In the genomic region with DNA sequence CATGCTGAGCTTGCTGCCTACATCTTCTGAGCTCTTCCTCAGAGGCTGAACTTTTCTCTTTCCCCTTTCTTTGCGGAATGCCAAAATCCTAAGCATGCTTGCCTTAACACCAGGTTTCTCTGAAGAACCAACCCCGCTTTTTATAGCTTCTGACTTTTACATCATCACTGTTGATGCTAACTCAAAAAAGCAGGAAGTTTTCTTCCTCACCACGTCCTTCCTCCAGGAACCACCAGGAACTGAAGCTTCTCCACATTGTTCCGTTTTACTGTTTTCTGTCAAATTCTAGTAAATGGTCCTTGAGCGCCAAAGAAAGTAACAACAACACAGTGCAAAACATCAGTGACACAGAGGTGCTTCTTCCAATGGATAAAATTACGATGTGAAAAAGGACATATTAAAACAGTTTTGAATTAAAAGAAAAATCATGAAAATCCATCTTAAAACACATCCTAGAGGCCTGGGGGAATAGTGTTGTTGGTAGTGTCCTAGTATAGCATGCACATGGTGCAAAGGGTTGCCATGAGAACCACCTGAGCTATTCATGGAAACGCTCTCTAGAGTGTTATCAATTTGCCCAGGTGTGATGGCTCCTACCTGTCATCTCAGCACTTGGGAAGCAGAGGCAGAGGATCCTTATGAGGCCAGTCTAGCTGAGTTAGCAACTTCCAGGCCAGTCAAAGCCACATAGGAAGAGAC, we compare ENCODE assay signal across 15 mouse cellular contexts.
"Had no signal": no experiment of that assay in that cellular context is flagged by ENCODE, and none has a peak within 500 bp of the region (broad histone marks: within the 10 kb centered on the region; RNA-seq: fewer than 3 reads in every experiment).

No protein-coding gene starts in this region.

- DNase-seq: kidney, adult 9 months; kidney, postnatal 4 days; liver, embryonic 13.5 days; liver, postnatal 0 days; lung, postnatal 36 days; retina, postnatal 1 day; right cerebral cortex, postnatal 4 days; spleen, adult 18-20 months; thymus, adult 18-20 months; thymus, postnatal 14 days had no signal

- H3K4me3 ChIP-seq: limb, embryonic 10.5 days; liver, embryonic 13.5 days; midbrain, embryonic 12.5 days; neural tube, embryonic 13.5 days had no signal

- H3K4me2 ChIP-seq: liver, embryonic 13.5 days; midbrain, embryonic 12.5 days; neural tube, embryonic 13.5 days had no signal

- H3K27ac ChIP-seq: kidney, postnatal 0 days; limb, embryonic 10.5 days; liver, embryonic 13.5 days; midbrain, embryonic 12.5 days; neural tube, embryonic 13.5 days had no signal

- H3K9ac ChIP-seq: liver, embryonic 13.5 days; liver, postnatal 0 days; midbrain, embryonic 12.5 days; neural tube, embryonic 13.5 days had no signal

- H3K9me3 ChIP-seq: limb, embryonic 10.5 days; liver, embryonic 13.5 days; neural tube, embryonic 13.5 days had no signal

- H3K4me1 ChIP-seq: limb, embryonic 10.5 days; midbrain, embryonic 12.5 days; neural tube, embryonic 13.5 days had no signal

- ATAC-seq: liver, postnatal 0 days; midbrain, embryonic 16.5 days had no signal

- H3K27me3 ChIP-seq: liver, embryonic 13.5 days; midbrain, embryonic 12.5 days; neural tube, embryonic 13.5 days had no signal
